Mouse (Mus musculus): ENCODE measurements around the gene Trim40. TPM values are rescaled to one million over a fixed set of nuclear protein-coding genes. Genes with fewer than 3 reads are reported as not detected.

Trim40 gene
- polyA plus RNA-seq, 1 experiment from 2014 or later = not detected

- Histone ChIP-seq H3K4me2 (replicated peaks) (no peak overlapping the region), H3K4me3 (replicated peaks) (no peak overlapping the region), H3K27me3 (no peaks in the 10 kb centered on the region), H3K9me3 (replicated peaks) (no peaks in the 10 kb centered on the region), H3K4me1 (no peaks in the 10 kb centered on the region), H3K9ac (no peak overlapping the region), H3K36me3 (peaks cover 59% of the 10 kb centered on the region), H3K27ac (replicated peaks) (no peak overlapping the region)
- no peak for ATAC-seq (ENCODE audit: insufficient number of reproducible peaks, low FRiP score, low TSS enrichment, low read depth)
- WGBS = 95% methylated on average over 3 of the region's 3 CpGs
These were observed 31.7 kb downstream of the Trim40 start for GRCm38 (mm10) chr17:36858181-36858580.

GRCm38 (mm10) chr17:36856236-36856635 lies 33.7 kb downstream of the Trim40 start:
- Histone ChIP-seq H3K4me2 (replicated peaks) (no peak overlapping the region), H3K36me3 (peaks cover 77% of the 10 kb centered on the region), H3K4me3 (replicated peaks) (no peak overlapping the region), H3K9ac (no peak overlapping the region), H3K4me1 (no peaks in the 10 kb centered on the region), H3K27ac (replicated peaks) (no peak overlapping the region), H3K9me3 (replicated peaks) (no peaks in the 10 kb centered on the region), H3K27me3 (no peaks in the 10 kb centered on the region)
- ATAC-seq (ENCODE audit: insufficient number of reproducible peaks, low FRiP score, low TSS enrichment, low read depth) = no peak
- 93% methylated on average over 4 of the region's 4 CpGs for whole genome bisulfite sequencing

GRCm38 (mm10) chr17:36855484-36855883 lies 34.4 kb downstream of the Trim40 start:
- Histone ChIP-seq H3K9ac (no peak overlapping the region), H3K4me1 (no peaks in the 10 kb centered on the region), H3K27ac (replicated peaks) (no peak overlapping the region), H3K4me2 (replicated peaks) (no peak overlapping the region), H3K9me3 (replicated peaks) (no peaks in the 10 kb centered on the region), H3K4me3 (replicated peaks) (no peak overlapping the region), H3K36me3 (peaks cover 83% of the 10 kb centered on the region), H3K27me3 (no peaks in the 10 kb centered on the region)
- ATAC-seq (ENCODE audit: insufficient number of reproducible peaks, low FRiP score, low TSS enrichment, low read depth) = no peak
- WGBS = 95% methylated on average over 3 of the region's 3 CpGs

GRCm38 (mm10) chr17:36851627-36852026 lies 38.3 kb downstream of the Trim40 start:
- Histone ChIP-seq H3K27me3 (no peaks in the 10 kb centered on the region), H3K36me3 (peaks cover 63% of the 10 kb centered on the region), H3K4me2 (replicated peaks) (no peak overlapping the region), H3K4me3 (replicated peaks) (no peak overlapping the region), H3K27ac (replicated peaks) (no peak overlapping the region), H3K9me3 (replicated peaks) (no peaks in the 10 kb centered on the region), H3K9ac (no peak overlapping the region), H3K4me1 (no peaks in the 10 kb centered on the region)
- WGBS = 89% methylated on average over 5 of the region's 5 CpGs
- ATAC-seq (ENCODE audit: insufficient number of reproducible peaks, low FRiP score, low TSS enrichment, low read depth) = no peak

GRCm38 (mm10) chr17:36851200-36851599 lies 38.7 kb downstream of the Trim40 start:
- Histone ChIP-seq H3K9ac (no peak overlapping the region), H3K4me3 (replicated peaks) (no peak overlapping the region), H3K4me2 (replicated peaks) (no peak overlapping the region), H3K36me3 (peaks cover 58% of the 10 kb centered on the region), H3K9me3 (replicated peaks) (no peaks in the 10 kb centered on the region), H3K4me1 (no peaks in the 10 kb centered on the region), H3K27ac (replicated peaks) (no peak overlapping the region), H3K27me3 (no peaks in the 10 kb centered on the region)
- WGBS = 70% methylated on average over 5 of the region's 5 CpGs
- no peak for ATAC-seq (ENCODE audit: insufficient number of reproducible peaks, low FRiP score, low TSS enrichment, low read depth)

- Histone ChIP-seq H3K4me2 (replicated peaks) (no peak overlapping the region), H3K9ac (no peak overlapping the region), H3K27ac (replicated peaks) (no peak overlapping the region), H3K4me3 (replicated peaks) (no peak overlapping the region), H3K27me3 (no peaks in the 10 kb centered on the region), H3K36me3 (peaks cover 48% of the 10 kb centered on the region), H3K4me1 (no peaks in the 10 kb centered on the region), H3K9me3 (replicated peaks) (no peaks in the 10 kb centered on the region)
- no peak for ATAC-seq (ENCODE audit: insufficient number of reproducible peaks, low FRiP score, low TSS enrichment, low read depth)
- WGBS = 89% methylated on average over 2 of the region's 2 CpGs
These were observed 39.9 kb downstream of the Trim40 start for GRCm38 (mm10) chr17:36849992-36850391.

- no peak for ATAC-seq (ENCODE audit: insufficient number of reproducible peaks, low FRiP score, low TSS enrichment, low read depth)
- H3K9ac ChIP-seq = no peak overlapping the region
- 78% methylated on average over 5 of the region's 5 CpGs for WGBS
These were observed 41.0 kb downstream of the Trim40 start for GRCm38 (mm10) chr17:36848911-36849310.

GRCm38 (mm10) chr17:36844725-36845124 lies 45.2 kb downstream of the Trim40 start:
- no peak for ATAC-seq (ENCODE audit: insufficient number of reproducible peaks, low FRiP score, low TSS enrichment, low read depth)
- WGBS = 68% methylated on average over 1 of the region's 1 CpGs

More at GRCm38 (mm10) chr17:36848911-36849310, 41.0 kb downstream of the Trim40 start:
- peaks cover 38% of the 10 kb centered on the region for H3K36me3 ChIP-seq
- peaks cover 3% of the 10 kb centered on the region; the same call in 1 of the 2 replicates for H3K4me1 ChIP-seq
- no peaks in the 10 kb centered on the region for H3K27me3 ChIP-seq
- no peak overlapping the region for H3K4me3 ChIP-seq (replicated peaks)
- H3K9me3 ChIP-seq (replicated peaks) = no peaks in the 10 kb centered on the region
- H3K27ac ChIP-seq (replicated peaks) = no peak overlapping the region
- H3K4me2 ChIP-seq (replicated peaks) = no peak overlapping the region

GRCm38 (mm10) chr17:36844286-36844719 lies 45.6 kb downstream of the Trim40 start:
- H3K9me3 ChIP-seq (replicated peaks) = no peaks in the 10 kb centered on the region
- H3K27ac ChIP-seq (replicated peaks) = no peak overlapping the region
- H3K4me3 ChIP-seq (replicated peaks) = no peak overlapping the region
- no peak overlapping the region for H3K9ac ChIP-seq
- peak; percentile 11; the same call in 1 of the 2 replicates for ATAC-seq (ENCODE audit: insufficient number of reproducible peaks, low FRiP score, low TSS enrichment, low read depth)
- no peak overlapping the region for H3K4me2 ChIP-seq (replicated peaks)
- H3K4me1 ChIP-seq = peaks cover 3% of the 10 kb centered on the region; the same call in 1 of the 2 replicates
- H3K36me3 ChIP-seq = peaks cover 14% of the 10 kb centered on the region; the same call in 1 of the 2 replicates
- no peaks in the 10 kb centered on the region for H3K27me3 ChIP-seq

More at GRCm38 (mm10) chr17:36844725-36845124, 45.2 kb downstream of the Trim40 start:
- peaks cover 3% of the 10 kb centered on the region; the same call in 1 of the 2 replicates for H3K4me1 ChIP-seq
- no peaks in the 10 kb centered on the region for H3K9me3 ChIP-seq (replicated peaks)
- no peaks in the 10 kb centered on the region for H3K27me3 ChIP-seq
- no peak overlapping the region for H3K9ac ChIP-seq
- H3K4me2 ChIP-seq (replicated peaks) = no peak overlapping the region
- no peak overlapping the region for H3K27ac ChIP-seq (replicated peaks)
- no peak overlapping the region for H3K4me3 ChIP-seq (replicated peaks)
- H3K36me3 ChIP-seq = peaks cover 14% of the 10 kb centered on the region; the same call in 1 of the 2 replicates

- Histone ChIP-seq H3K27ac (replicated peaks) (no peak overlapping the region), H3K36me3 (peaks cover 16% of the 10 kb centered on the region; the same call in 1 of the 2 replicates), H3K9ac (no peak overlapping the region), H3K9me3 (replicated peaks) (no peaks in the 10 kb centered on the region), H3K4me3 (replicated peaks) (no peak overlapping the region), H3K4me1 (peaks cover 3% of the 10 kb centered on the region; the same call in 1 of the 2 replicates), H3K4me2 (replicated peaks) (no peak overlapping the region), H3K27me3 (no peaks in the 10 kb centered on the region)
- 78% methylated on average over 7 of the region's 7 CpGs for WGBS
- no peak for ATAC-seq (ENCODE audit: insufficient number of reproducible peaks, low FRiP score, low TSS enrichment, low read depth)
These were observed 46.2 kb downstream of the Trim40 start for GRCm38 (mm10) chr17:36843696-36844095.

GRCm38 (mm10) chr17:36840961-36841445 lies 48.9 kb downstream of the Trim40 start:
- Histone ChIP-seq H3K4me3 (replicated peaks) (no peak overlapping the region), H3K9me3 (replicated peaks) (no peaks in the 10 kb centered on the region), H3K27me3 (no peaks in the 10 kb centered on the region), H3K4me1 (peaks cover 17% of the 10 kb centered on the region), H3K4me2 (replicated peaks) (no peak overlapping the region), H3K27ac (replicated peaks) (no peak overlapping the region), H3K9ac (no peak overlapping the region), H3K36me3 (peaks cover 9% of the 10 kb centered on the region; the same call in 1 of the 2 replicates)
- no peak for ATAC-seq (ENCODE audit: insufficient number of reproducible peaks, low FRiP score, low TSS enrichment, low read depth)

- no peak for ATAC-seq (ENCODE audit: insufficient number of reproducible peaks, low FRiP score, low TSS enrichment, low read depth)
- no peak overlapping the region for H3K27ac ChIP-seq (replicated peaks)
- peaks cover 20% of the 10 kb centered on the region for H3K4me1 ChIP-seq
- H3K36me3 ChIP-seq = peaks cover 9% of the 10 kb centered on the region; the same call in 1 of the 2 replicates
- WGBS = 78% methylated on average over 3 of the region's 3 CpGs
- H3K9ac ChIP-seq = no peak overlapping the region
- H3K4me2 ChIP-seq (replicated peaks) = no peak overlapping the region
- no peaks in the 10 kb centered on the region for H3K27me3 ChIP-seq
- H3K9me3 ChIP-seq (replicated peaks) = no peaks in the 10 kb centered on the region
- no peak overlapping the region for H3K4me3 ChIP-seq (replicated peaks)
These were observed 50.0 kb downstream of the Trim40 start for GRCm38 (mm10) chr17:36839931-36840330.

Data from embryonic facial prominence, embryonic 15.5 days (tissue).